Mouse (Mus musculus) cortical plate, adult 2 months (tissue): ENCODE results near the gene Tbc1d1. TPM values are rescaled to one million over a fixed set of nuclear protein-coding genes. Genes with fewer than 3 reads are reported as not detected.

Experiments used
- H3K27ac ChIP-seq: fragments of 200-500 bp; 2 replicates; pipeline ENCODE4 v1.5.1; 2012; ENCODE audit warnings: low read length, control low read depth, inconsistent platforms; ENCODE audit not compliant: insufficient read depth
- H3K4me1 ChIP-seq: fragments of 200-500 bp; 2 replicates; pipeline ENCODE4 v1.6.1; 2011; ENCODE audit warnings: low read length; ENCODE audit not compliant: control insufficient read depth, insufficient read depth
- H3K4me3 ChIP-seq: fragments of 200-500 bp; 2 replicates; pipeline ENCODE4 v1.5.1; 2011; ENCODE audit warnings: mild to moderate bottlenecking, low read length, control low read depth; ENCODE audit not compliant: insufficient read depth
- CTCF ChIP-seq: fragments of 200-500 bp; IDR thresholded peaks from 2 replicates; pipeline ENCODE4 v1.5.1; 2011; ENCODE audit warnings: mild to moderate bottlenecking, control low read depth, low read length; ENCODE audit not compliant: insufficient read depth; ENCODE audit errors: extremely low read depth
- POLR2A ChIP-seq: fragments of 200-500 bp; IDR thresholded peaks from 2 replicates; pipeline ENCODE4 v1.6.1; 2011; ENCODE audit warnings: mild to moderate bottlenecking, low read length, control low read depth; ENCODE audit not compliant: insufficient read depth; ENCODE audit errors: extremely low read depth
- polyA plus RNA-seq: library from polyadenylated mRNA; depleted of rRNA; stranded (reverse); fragments of >200 nt; gene quantifications from 2 replicates; pipeline ENCODE4 v1.2.3, GENCODE M21; 2012

The Tbc1d1 gene
- polyA plus RNA-seq, 1 experiment, result 13.8 TPM

GRCm38 (mm10) chr5:64280191-64280590, 124.1 kb downstream of the Tbc1d1 start:
- H3K4me3 ChIP-seq, result no peak overlapping the region
- peaks cover 3% of the 10 kb centered on the region for H3K4me1 ChIP-seq
- TF ChIP-seq CTCF (no peak), POLR2A (no peak)
- H3K27ac ChIP-seq, result no peak overlapping the region

GRCm38 (mm10) chr5:64280613-64281012, 124.5 kb downstream of the Tbc1d1 start:
- no peak overlapping the region for H3K27ac ChIP-seq
- H3K4me1 ChIP-seq, result peaks cover 3% of the 10 kb centered on the region
- H3K4me3 ChIP-seq, result no peak overlapping the region
- no peak for TF ChIP-seq POLR2A
- no peak for TF ChIP-seq CTCF

GRCm38 (mm10) chr5:64281674-64282073, 125.6 kb downstream of the Tbc1d1 start:
- H3K27ac ChIP-seq, result no peak overlapping the region
- peaks cover 3% of the 10 kb centered on the region for H3K4me1 ChIP-seq
- H3K4me3 ChIP-seq, result no peak overlapping the region
- no peak for TF ChIP-seq POLR2A
- TF ChIP-seq CTCF, result no peak

GRCm38 (mm10) chr5:64282594-64282993, 126.5 kb downstream of the Tbc1d1 start:
- TF ChIP-seq POLR2A, result no peak
- no peak for TF ChIP-seq CTCF
- no peak overlapping the region for H3K27ac ChIP-seq

GRCm38 (mm10) chr5:64285289-64285688, 129.2 kb downstream of the Tbc1d1 start:
- TF ChIP-seq POLR2A (no peak), CTCF (no peak)
- peaks cover 3% of the 10 kb centered on the region for H3K4me1 ChIP-seq
- no peak overlapping the region for H3K27ac ChIP-seq
- H3K4me3 ChIP-seq, result no peak overlapping the region

More at GRCm38 (mm10) chr5:64282594-64282993, 126.5 kb downstream of the Tbc1d1 start:
- Histone ChIP-seq H3K4me3 (no peak overlapping the region), H3K4me1 (peaks cover 3% of the 10 kb centered on the region)

GRCm38 (mm10) chr5:64285851-64286250, 129.7 kb downstream of the Tbc1d1 start:
- Histone ChIP-seq H3K4me1 (no peaks in the 10 kb centered on the region; the same call in 1 of the 2 replicates), H3K4me3 (no peak overlapping the region), H3K27ac (no peak overlapping the region)
- TF ChIP-seq POLR2A, result no peak
- no peak for TF ChIP-seq CTCF

- H3K27ac ChIP-seq, result no peak overlapping the region
- H3K4me1 ChIP-seq, result no peaks in the 10 kb centered on the region; the same call in 1 of the 2 replicates
- TF ChIP-seq POLR2A (no peak), CTCF (no peak)
- H3K4me3 ChIP-seq, result no peak overlapping the region
These were observed 131.2 kb downstream of the Tbc1d1 start for GRCm38 (mm10) chr5:64287287-64287686.

GRCm38 (mm10) chr5:64288031-64288928, 132.2 kb downstream of the Tbc1d1 start:
- no peak overlapping the region for H3K27ac ChIP-seq
- H3K4me1 ChIP-seq, result no peaks in the 10 kb centered on the region; the same call in 1 of the 2 replicates
- TF ChIP-seq POLR2A, result no peak
- TF ChIP-seq CTCF, result no peak
- no peak overlapping the region for H3K4me3 ChIP-seq

GRCm38 (mm10) chr5:64289202-64290060, 133.3 kb downstream of the Tbc1d1 start:
- Histone ChIP-seq H3K27ac (0 out of 2 replicates have a peak overlapping the region, but pooled peaks have one; percentile 65), H3K4me3 (no peak overlapping the region), H3K4me1 (no peaks in the 10 kb centered on the region; the same call in 1 of the 2 replicates)
- peak; percentile 95 for TF ChIP-seq CTCF
- no peak for TF ChIP-seq POLR2A

GRCm38 (mm10) chr5:64290061-64290345, 133.9 kb downstream of the Tbc1d1 start:
- no peaks in the 10 kb centered on the region; the same call in 1 of the 2 replicates for H3K4me1 ChIP-seq
- H3K27ac ChIP-seq, result 0 out of 2 replicates have a peak overlapping the region, but pooled peaks have one; percentile 65
- TF ChIP-seq POLR2A, result no peak
- no peak overlapping the region for H3K4me3 ChIP-seq
